Mouse (Mus musculus) kidney, embryonic 14.5 days (tissue): ENCODE results near the gene Hsf3. TPM values are rescaled to one million over a fixed set of nuclear protein-coding genes. Genes with fewer than 3 reads are reported as not detected.

Experiments
- ATAC-seq: fragments of 200-750 bp; cut with Nextera tagmentation; 2 replicates; pipeline ENCODE4 v1.8.0; 2017; ENCODE audit warnings: moderate number of reproducible peaks, mild to moderate bottlenecking, moderate TSS enrichment, moderate library complexity; ENCODE audit not compliant: low FRiP score, low TSS enrichment
- H3K27ac ChIP-seq: fragments of 300-500 bp; sonication (generic); 2 replicates; pipeline ENCODE4 v1.5.1; 2014; ENCODE audit warnings: low read depth, mild to moderate bottlenecking, low read length, moderate library complexity, mixed read lengths
- H3K27me3 ChIP-seq: fragments of 300-500 bp; sonication (generic); 2 replicates; pipeline ENCODE4 v1.6.1; 2014; ENCODE audit warnings: mild to moderate bottlenecking, low read length; ENCODE audit not compliant: control insufficient read depth, insufficient read depth
- H3K36me3 ChIP-seq: fragments of 300-500 bp; sonication (generic); 2 replicates; pipeline ENCODE4 v1.6.1; 2014; ENCODE audit warnings: low read length, mixed read lengths; ENCODE audit not compliant: control insufficient read depth, insufficient read depth
- H3K4me1 ChIP-seq: fragments of 300-500 bp; sonication (generic); 2 replicates; pipeline ENCODE4 v1.6.1; 2014; ENCODE audit warnings: low read length, mixed read lengths; ENCODE audit not compliant: control insufficient read depth, insufficient read depth
- H3K4me2 ChIP-seq: fragments of 300-500 bp; sonication (generic); replicated peaks from 2 replicates; pipeline ENCODE4 v1.6.1; 2014; ENCODE audit warnings: low read depth, mild to moderate bottlenecking, low read length
- H3K4me3 ChIP-seq: fragments of 300-500 bp; sonication (generic); 2 replicates; pipeline ENCODE4 v1.5.1; 2014; ENCODE audit warnings: mild to moderate bottlenecking, low read length
- H3K9ac ChIP-seq: fragments of 300-500 bp; sonication (generic); 2 replicates; pipeline ENCODE4 v1.6.1; 2014; ENCODE audit warnings: low read depth, mild to moderate bottlenecking, low read length, moderate library complexity
- H3K9me3 ChIP-seq: fragments of 300-500 bp; sonication (generic); 2 replicates; pipeline ENCODE4 v1.6.1; 2016; ENCODE audit warnings: low read length; ENCODE audit not compliant: control insufficient read depth
- WGBS: fragments of 180-500 bp; shearing (Covaris S2); extraction: QIAGEN DNeasy Blood & Tissue Kit; methylation state at CpG from one replicate; pipeline ENCODE4 v1.1.7; 2014; 5-methylcytosine and 5-hydroxymethylcytosine counted together
- polyA plus RNA-seq: library from polyadenylated mRNA; unstranded; fragments of >200 nt; fragmentation: Nextera tagmentation; extraction: Ambion mirVana; gene quantifications from 2 replicates; pipeline ENCODE4 v1.2.1, GENCODE M21; 2014

Hsf3 gene
- polyA plus RNA-seq, 1 experiment from 2014 or later: 0.34 TPM

DNA sequence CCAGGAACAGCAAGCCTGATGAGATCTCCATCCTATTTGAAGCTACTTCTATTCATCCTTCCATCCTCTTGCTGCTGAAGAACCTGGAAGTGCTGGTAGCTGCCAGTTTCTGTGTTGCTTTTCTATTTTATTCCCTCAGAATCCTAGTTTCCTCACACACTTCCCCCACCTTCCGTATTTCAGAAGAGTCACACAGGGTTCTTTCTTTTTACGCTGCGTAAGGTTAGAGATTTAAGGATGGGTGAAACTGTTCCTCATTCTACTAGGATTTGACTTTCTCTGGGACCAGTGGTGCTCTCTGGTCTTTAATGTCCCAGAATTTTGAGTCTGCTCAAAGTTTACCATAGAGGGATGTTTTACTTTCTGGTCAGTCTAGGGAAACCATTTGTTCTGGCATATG, 162.8 kb downstream of the Hsf3 start, which contains the start of gene Vsig4:
Vsig4 (minus strand) TSS at position 101 of the 400 bp plus-strand sequence.
- Histone ChIP-seq H3K4me3 (no peak within 1 kb of the TSS), H3K9ac (no peak within 1 kb of the TSS), H3K27ac (no peak within 1 kb of the TSS), H3K4me1 (no peaks in the 10 kb centered on the region), H3K4me2 (no peak within 1 kb of the TSS), H3K9me3 (no peaks in the 10 kb centered on the region), H3K27me3 (no peaks in the 10 kb centered on the region), H3K36me3 (no peaks in the 10 kb centered on the region)
- 97% methylated on average over 3 of the region's 3 CpGs for WGBS
- ATAC-seq: no peak

DNA sequence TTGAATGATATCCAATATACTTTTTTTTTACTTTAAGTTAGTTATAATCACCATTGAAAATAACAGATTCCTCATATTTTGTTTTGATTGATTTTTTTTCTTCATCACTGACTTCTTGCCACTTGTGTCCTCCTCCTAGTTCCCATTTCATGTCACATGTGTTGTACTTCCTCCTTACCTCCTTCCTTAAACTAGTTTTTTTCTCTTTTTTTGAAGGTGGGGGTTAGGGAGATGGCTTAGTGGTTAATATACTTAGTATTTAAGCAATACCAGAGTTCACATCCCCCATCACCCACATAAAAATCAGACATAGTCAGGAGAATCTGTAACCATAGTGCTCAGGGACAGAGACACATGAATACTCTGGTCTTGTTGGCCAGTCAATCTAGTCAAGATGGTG, 199.6 kb downstream of the Hsf3 start:
- H3K4me1 ChIP-seq: no peaks in the 10 kb centered on the region
- no peak overlapping the region for H3K27ac ChIP-seq
- no peaks in the 10 kb centered on the region for H3K27me3 ChIP-seq
- no peak for ATAC-seq
- H3K36me3 ChIP-seq: no peaks in the 10 kb centered on the region
- no peak overlapping the region for H3K9ac ChIP-seq
- no peak overlapping the region for H3K4me3 ChIP-seq
- H3K9me3 ChIP-seq: no peaks in the 10 kb centered on the region
- H3K4me2 ChIP-seq: no peak overlapping the region

Other genes with a start within 250 kb of the Hsf3 start
- not detected in 2 replicates for gene Vsig4, start 162.9 kb downstream of the Hsf3 start, polyA plus RNA-seq
- 10.9 and 24.5 TPM in 2 replicates for gene Heph, start 935 bp downstream of the Hsf3 start, polyA plus RNA-seq